Mouse (Mus musculus): ENCODE data around the gene Cep72. TPM values are rescaled to one million over a fixed set of nuclear protein-coding genes. Genes with fewer than 3 reads are reported as not detected.
A peak's percentile ranks its signal among the peaks of the same experiment; 100 is the strongest.
"Not testable (repeated sequence)": the region's sequence is repeated elsewhere in the genome, so short reads cannot be mapped to it uniquely, and the experiment has no call there.

Cep72 gene
- total RNA-seq, 2 experiments from 2014 or later = 2.1 to 2.8 TPM

- peak; percentile 27 to 29 for DNase-seq (ENCODE audit: extremely low spot score in 1 of 2, low spot score in 1 of 2)
These were observed 27.3 kb downstream of the Cep72 start for GRCm38 (mm10) chr13:74034756-74035155.

GRCm38 (mm10) chr13:74031133-74031532 lies 31.0 kb downstream of the Cep72 start:
- no peak for DNase-seq (ENCODE audit: extremely low spot score in 1 of 2, low spot score in 1 of 2)

- DNase-seq (ENCODE audit: extremely low spot score in 1 of 2, low spot score in 1 of 2) = no peak
These were observed 31.4 kb downstream of the Cep72 start for GRCm38 (mm10) chr13:74030691-74031090.

GRCm38 (mm10) chr13:74029013-74029412 lies 33.1 kb downstream of the Cep72 start:
- DNase-seq (ENCODE audit: extremely low spot score in 1 of 2, low spot score in 1 of 2) = no peak

DNA sequence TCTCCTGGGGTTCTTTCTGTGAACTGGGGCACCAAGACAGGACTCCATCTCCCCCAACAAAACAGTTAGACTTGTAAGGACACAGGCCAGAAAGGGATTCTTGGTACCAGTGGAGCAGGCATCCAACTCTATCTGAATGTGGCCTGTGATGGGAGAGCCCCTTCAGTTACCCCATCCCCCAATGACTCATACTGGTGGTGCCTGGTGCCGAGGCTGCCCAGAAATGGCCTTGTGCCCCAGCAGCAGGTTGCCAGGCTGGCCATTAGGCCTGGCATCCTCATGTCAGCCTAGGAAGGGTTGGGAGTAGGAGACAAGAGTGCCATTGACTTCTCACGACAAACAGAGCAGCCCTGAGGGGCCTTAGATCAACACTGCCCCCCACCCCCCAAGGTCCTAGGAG lies 34.0 kb downstream of the Cep72 start:
- DNase-seq (ENCODE audit: extremely low spot score in 1 of 2, low spot score in 1 of 2) = no peak

DNA sequence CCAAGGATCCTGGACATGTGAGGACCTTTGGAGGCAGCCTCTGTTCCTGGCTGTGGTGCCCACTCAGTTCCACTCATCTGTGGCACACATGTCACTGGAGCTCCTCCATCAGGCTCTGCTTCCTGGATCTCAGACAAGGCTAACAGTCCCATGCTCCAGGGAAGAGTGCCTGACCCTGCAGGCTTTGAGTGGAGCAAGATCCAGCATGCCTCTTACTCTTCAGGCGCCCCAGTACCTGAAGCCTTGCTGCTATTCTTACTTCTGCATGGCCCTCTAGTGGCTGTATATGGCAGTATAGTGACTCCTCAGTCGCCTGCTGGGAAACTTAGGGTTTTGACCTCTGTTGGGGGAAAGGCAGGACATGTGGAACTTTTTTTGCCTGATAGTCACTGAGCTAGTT lies 35.9 kb downstream of the Cep72 start:
- DNase-seq (ENCODE audit: extremely low spot score in 1 of 2, low spot score in 1 of 2) = peak in 1 of 2 experiments; percentile 15

GRCm38 (mm10) chr13:74025151-74026081 lies 36.7 kb downstream of the Cep72 start:
- peak in 1 of 2 experiments; percentile 39 for DNase-seq (ENCODE audit: extremely low spot score in 1 of 2, low spot score in 1 of 2)

GRCm38 (mm10) chr13:74019006-74019405 lies 43.1 kb downstream of the Cep72 start:
- DNase-seq (ENCODE audit: extremely low spot score in 1 of 2, low spot score in 1 of 2) = not testable (repeated sequence)

GRCm38 (mm10) chr13:74017426-74017825 lies 44.7 kb downstream of the Cep72 start:
- DNase-seq (ENCODE audit: extremely low spot score in 1 of 2, low spot score in 1 of 2) = no peak

- DNase-seq (ENCODE audit: extremely low spot score in 1 of 2, low spot score in 1 of 2) = no peak
These were observed 46.2 kb downstream of the Cep72 start for GRCm38 (mm10) chr13:74015908-74016307.

DNA sequence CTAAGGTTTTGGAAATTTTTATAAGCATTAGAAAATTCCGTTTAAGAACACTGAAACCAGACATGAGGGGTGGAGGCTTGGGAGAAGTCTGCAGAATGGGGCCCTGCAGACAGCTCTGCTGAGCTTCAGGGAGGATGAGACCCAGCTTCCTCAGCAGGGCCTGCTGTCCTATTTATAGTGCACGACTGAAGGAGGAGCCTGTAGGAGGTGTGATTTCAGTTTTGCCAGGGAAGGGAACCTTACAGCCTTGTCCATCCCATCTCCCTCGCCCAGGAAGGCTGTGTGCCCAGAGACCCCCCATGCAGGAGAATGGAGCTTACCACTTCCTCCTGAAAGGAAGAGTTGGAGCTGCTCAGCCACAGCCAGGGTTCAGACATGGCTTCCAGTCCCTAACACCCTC lies 51.4 kb downstream of the Cep72 start:
- peak in 1 of 2 experiments; percentile 28 for DNase-seq (ENCODE audit: extremely low spot score in 1 of 2, low spot score in 1 of 2)

GRCm38 (mm10) chr13:74009791-74010614 lies 52.1 kb downstream of the Cep72 start:
- DNase-seq (ENCODE audit: extremely low spot score in 1 of 2, low spot score in 1 of 2) = peak; percentile 65 to 73

- DNase-seq (ENCODE audit: extremely low spot score in 1 of 2, low spot score in 1 of 2) = peak; percentile 82 to 94
These were observed 53.0 kb downstream of the Cep72 start, which contains the start of gene Tppp for GRCm38 (mm10) chr13:74008948-74009718. Gene Tppp (plus strand): TSS chr13:74009407.

GRCm38 (mm10) chr13:74008216-74008615 lies 53.9 kb downstream of the Cep72 start:
- not testable (repeated sequence) for DNase-seq (ENCODE audit: extremely low spot score in 1 of 2, low spot score in 1 of 2)

GRCm38 (mm10) chr13:74006881-74007280 lies 55.2 kb downstream of the Cep72 start:
- DNase-seq (ENCODE audit: extremely low spot score in 1 of 2, low spot score in 1 of 2) = not testable (repeated sequence)

DNA sequence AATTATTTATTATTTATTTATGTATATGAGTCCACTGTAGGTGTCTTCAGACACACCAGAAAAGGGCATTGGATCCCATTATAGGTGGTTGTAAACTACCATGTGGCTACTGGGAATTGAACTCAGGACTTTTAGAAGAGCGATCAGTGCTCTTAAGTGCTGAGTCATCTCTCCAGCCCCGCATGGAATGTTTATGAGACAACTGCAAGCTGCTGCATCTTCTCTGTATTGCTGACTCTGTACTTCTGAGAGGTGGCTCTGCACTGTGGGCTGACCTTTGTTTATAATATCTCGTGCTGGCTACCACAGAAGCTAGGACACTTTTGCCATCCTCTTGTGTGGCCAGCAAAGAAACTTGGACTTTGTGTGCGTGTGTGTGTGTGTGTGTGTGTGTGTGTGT lies 60.6 kb downstream of the Cep72 start:
- DNase-seq (ENCODE audit: extremely low spot score in 1 of 2, low spot score in 1 of 2) = no peak

- DNase-seq (ENCODE audit: extremely low spot score in 1 of 2, low spot score in 1 of 2) = no peak
These were observed 61.1 kb downstream of the Cep72 start for GRCm38 (mm10) chr13:74000961-74001360.

DNA sequence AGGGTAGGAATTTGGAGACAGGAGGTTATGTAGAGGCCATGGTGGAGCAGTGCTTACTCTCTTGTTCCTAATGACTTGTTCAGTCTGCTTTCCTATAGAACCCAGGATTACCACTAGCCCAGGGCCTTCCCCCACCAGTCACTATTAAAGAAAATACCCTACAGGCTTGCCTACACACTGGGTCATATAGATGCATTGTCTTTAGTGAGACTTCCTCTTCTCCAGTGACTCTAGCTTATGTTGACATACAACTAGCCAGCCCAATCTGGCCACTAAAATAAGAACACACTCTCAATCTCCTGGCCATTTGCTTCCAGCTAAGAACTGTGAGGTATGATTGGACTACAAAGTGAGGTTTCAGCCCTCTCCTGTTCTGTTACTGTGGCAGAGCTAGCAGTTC lies 61.6 kb downstream of the Cep72 start:
- no peak for DNase-seq (ENCODE audit: extremely low spot score in 1 of 2, low spot score in 1 of 2)

DNA sequence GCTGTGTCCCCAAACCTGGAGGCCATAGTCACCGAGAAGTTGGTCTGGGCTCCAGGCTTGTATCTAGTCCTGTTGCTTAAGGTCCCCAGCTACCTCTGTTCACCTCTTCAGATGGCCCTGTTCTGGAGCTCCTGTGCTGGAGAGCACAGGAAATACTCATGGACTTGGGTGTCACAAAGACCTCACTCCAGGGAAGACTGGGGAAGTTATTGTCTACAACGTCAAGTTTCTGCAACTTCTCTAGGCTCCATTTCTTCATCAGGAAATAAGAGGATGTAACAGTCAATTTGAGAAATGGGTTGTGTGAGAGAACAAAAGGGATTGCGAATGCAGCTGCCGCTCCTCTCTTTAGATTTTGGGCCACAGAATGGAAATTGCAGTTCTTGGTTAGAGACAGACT lies 65.6 kb downstream of the Cep72 start:
- no peak for DNase-seq (ENCODE audit: extremely low spot score in 1 of 2, low spot score in 1 of 2)

DNA sequence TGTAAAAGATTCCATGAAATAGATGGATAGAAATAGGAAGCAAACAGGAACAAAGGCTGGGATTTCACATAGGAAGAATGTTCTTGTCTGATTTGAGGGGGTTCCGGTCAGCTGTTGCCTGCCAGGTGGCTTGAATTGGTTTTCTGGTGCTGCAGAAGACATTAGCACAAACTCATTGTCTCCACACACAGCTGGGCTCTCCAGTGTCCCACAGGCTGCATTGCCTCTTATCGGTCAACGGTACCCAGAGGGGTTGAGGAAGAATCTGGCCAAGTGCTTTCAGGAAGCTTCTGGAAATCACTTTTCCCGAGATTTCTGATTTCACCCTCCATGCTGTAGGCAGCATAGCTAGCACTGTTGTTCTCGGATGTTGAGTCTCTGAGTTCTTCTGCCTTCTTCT lies 70.8 kb downstream of the Cep72 start:
- no peak for DNase-seq (ENCODE audit: extremely low spot score in 1 of 2, low spot score in 1 of 2)
